Mouse (Mus musculus) gastrocnemius, postnatal 14 days (tissue): ENCODE results near the gene Ramp1. TPM values are rescaled to one million over a fixed set of nuclear protein-coding genes. Genes with fewer than 3 reads are reported as not detected.
A peak's percentile ranks its signal among the peaks of the same experiment; 100 is the strongest.

Source experiments
- DNase-seq: peaks from one replicate; pipeline ENCODE4 v3.0.0; 2021; ENCODE audit warnings: mixed read lengths
- intact Hi-C: fragments of 180-260 bp; cut with DNase I; formaldehyde crosslinking; loops from one replicate; pipeline ENCODE4 v1.15.1; 2025; ENCODE audit warnings: low total_unique reads
- total RNA-seq, 2 experiments: library from RNA; stranded (reverse); gene quantifications; 2 replicates each; pipeline ENCODE4 v1.2.3; 2021

The Ramp1 gene
- total RNA-seq, 2 experiments from 2014 or later: 28.5 to 29.4 TPM

DNA sequence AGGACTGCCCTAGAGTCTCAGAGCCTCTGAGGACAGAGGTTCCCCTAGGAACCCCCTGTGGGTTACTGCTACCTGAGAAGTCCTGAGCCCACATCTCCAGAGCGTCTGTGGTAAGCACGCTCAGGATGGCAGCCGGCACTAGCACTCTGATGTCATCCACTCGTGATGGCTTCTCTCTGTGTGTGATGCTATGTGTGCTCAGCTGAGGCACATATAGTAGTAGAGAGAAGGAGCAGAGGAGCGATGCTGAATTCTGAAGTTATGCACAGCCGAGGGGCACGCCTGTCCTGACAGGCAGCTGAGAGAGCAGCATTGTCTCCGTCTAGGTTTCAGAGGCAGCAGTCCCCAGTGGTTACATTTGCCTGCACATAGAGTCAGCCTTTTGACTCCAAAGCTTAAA, 12.6 kb downstream of the Ramp1 start:
- intact Hi-C loops: no loop called here
- DNase-seq: no peak

DNA sequence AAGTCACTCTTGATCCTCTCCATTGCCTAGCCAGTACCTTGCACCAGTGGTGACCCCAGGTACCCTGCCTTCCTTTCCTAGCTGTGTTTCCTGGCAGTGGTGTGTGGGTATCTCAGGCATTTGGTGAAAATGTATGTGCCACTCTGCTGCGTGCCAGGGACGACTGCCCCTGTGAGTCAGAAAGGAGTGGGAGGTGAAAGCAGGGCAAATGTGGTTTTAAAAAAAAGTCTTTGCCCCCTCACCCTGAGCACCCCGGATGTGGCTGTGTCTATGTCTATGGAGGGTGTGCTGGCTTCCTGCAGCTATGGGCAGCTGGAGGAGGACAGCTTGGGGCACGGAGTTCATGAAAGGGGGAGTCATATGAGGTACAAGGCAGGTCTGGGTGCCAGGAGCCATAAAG, 13.6 kb downstream of the Ramp1 start:
- intact Hi-C loops: no loop called here
- DNase-seq: no peak

DNA sequence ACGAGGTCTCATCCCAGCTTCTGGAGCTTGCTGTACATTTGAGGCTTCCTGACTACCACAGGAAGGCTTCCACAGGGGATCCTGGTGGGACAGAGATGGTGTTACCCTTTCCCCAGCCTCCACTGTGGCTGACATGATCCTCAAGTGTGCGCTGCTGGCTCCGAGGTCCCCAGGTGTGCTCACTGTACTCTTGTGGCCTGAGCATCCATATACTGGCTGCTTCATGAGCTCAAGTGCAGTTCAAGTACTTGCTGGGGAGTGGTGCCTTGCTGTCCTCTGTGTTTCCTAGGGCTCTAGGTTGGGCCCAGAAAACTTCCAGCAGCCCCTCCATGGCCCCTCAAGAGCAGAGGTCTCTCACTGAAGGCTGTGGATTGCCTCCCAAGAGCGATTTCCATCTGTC, 14.1 kb downstream of the Ramp1 start:
- DNase-seq: no peak
- intact Hi-C loops: no loop called here

DNA sequence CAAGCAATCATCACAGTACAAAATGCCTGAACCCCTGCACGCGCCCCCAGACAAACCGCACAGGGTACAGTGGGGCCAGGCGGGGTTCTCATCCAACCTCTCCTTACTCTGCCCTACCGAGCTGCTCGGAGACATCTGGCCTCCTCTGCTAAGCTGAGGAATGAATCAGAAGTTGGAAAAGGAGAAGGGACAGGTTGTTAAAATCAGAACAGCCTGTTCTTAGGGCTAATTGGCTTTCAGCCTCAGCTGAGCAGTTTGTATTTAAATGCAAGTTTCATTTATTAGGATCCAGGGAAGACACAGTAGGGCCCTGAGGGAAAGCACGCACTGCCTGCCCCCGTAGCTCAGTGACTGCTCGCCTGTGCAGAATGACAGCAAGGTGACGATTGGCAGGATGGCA, 20.2 kb downstream of the Ramp1 start:
- intact Hi-C loops: no loop called here
- no peak for DNase-seq

DNA sequence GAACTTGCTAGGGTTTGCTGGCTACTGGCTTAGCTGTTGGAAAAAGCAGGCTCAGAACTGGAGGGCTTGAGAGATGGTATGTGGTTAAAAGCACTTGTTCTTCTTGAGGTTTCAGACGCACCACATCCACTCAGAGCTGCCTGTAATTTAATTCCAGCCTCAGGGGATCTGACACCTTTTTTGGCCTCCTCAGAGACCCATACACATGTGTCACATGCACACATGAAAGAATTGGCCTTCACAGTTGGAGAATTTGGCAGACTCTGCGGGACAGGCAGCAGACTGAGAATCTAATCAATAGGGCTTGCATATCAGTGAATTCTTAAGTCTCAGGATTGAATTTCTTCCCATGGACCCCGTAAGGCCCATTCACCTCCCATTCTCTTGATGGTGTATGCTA, 21.5 kb downstream of the Ramp1 start:
- intact Hi-C loops: no loop called here
- no peak for DNase-seq

DNA sequence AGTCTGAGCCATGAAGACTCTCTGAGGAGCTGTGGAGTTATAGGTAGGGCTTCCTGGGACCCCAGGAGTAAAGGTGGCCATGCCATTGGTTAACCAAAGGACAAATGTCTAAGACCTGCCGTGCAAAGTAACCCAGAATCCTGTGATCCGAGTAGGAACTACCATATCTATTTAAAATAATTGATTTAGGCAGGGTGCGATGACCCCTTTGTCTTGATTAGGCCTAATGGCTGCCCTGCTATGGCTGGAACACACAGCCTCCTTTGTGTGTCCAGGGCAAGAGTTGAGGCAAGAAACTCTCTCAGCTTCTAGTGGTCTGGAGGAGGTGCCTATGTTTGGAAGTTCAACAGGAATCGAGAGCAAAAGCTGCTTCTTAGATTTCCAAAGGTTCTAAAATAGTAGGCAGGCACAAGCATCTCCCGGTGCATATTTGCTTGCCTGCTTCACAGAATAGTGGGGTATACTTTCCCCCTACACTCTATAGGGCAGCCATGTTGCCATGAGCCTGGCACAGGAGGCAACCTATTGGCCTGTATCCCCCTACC, 24.7 kb downstream of the Ramp1 start:
- intact Hi-C loops: no loop called here
- no peak for DNase-seq

DNA sequence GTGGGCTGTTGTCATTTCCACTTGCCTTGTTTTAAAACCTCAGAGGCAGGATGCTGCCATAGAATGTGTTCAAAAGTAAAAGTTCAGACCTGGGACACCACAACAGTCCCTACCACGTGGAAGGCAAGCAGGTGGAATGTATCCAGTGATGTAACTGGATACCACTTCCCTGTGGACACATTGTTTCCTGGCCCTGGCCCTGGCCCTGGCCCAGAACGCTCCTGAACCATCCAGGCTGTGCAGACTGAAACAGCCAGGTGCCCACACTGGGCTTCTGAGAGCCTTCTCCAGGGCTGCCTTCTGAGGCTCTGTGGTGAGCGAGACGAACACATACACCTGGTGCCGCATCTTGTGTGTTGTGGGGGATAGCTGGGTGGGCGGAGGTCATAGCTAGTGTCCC, 26.0 kb downstream of the Ramp1 start:
- no peak for DNase-seq
- intact Hi-C loops: no loop called here

DNA sequence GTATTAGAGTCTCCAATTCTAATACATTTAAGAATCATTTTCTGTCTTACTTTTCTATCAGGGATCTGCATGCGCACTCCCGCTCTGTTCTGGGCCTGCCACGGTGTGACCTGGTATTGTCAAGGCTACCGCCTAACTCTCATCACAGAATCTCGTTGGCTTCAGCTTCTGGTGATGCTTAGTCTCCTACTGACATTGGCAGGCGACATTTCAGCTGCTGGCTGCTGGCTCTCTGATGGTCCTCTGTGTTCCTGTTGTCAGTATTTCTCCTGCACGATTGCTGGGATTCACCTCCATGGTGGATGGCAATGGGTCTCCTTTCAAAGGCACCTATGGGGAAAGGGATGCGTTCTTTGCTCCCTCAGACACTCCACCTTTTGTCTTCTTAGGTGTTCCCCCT, 26.7 kb downstream of the Ramp1 start:
- DNase-seq: no peak
- intact Hi-C loops: no loop called here

DNA sequence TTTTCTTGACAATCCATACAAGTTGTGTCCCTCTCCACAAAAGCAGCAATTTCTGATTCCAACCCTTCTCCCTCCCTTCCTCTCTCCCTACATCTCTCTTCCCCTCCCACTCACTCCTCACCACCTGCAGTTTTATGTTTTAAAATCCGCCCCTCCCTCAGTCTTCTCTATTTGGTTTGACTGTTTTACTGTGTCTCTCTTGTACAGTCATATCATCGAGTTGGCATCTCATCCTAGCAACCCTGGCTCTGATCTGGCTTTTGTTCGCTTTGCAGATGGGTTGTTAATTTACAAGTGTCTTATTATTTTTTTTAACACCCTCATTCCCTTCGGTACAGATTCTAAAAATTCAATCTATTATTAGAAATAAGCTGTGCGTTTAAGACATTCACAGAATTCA, 27.3 kb downstream of the Ramp1 start:
- DNase-seq: no peak
- intact Hi-C loops: no loop called here

DNA sequence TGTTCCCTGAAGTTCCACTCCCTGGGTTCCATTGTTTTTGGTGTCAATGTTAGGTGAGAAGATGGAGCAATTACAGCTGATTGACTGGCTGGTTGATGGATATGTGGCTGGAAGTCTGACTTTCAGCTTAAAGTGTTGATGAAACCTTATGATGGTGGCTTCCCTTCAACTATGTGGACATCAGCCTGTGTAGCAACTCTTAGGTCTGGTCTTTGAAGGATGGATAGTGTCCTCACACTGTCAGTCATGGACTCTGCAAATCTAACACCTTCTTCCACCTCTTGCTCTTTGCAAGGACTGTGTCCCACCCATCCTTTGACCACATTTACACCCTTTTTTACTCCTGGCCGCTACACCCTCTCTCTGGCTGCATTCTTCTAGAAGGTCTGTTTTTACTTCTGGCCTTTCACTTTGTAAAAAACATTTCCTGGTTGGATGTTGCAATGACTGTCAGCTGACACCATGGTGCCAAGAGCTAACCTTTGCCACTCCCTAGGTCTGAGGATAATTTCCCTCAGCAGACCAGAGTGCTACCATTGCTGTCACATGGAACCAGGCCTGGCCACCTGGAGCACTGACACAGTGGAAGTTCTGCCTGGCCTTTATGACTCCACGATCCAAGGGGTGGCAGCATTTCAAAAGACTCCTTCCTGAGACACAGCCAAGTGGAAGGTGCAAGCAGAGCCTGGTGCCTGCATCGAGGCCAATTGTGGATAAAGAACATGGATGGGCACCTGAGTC, 27.9 kb downstream of the Ramp1 start:
- DNase-seq: no peak
- intact Hi-C loops: no loop called here

DNA sequence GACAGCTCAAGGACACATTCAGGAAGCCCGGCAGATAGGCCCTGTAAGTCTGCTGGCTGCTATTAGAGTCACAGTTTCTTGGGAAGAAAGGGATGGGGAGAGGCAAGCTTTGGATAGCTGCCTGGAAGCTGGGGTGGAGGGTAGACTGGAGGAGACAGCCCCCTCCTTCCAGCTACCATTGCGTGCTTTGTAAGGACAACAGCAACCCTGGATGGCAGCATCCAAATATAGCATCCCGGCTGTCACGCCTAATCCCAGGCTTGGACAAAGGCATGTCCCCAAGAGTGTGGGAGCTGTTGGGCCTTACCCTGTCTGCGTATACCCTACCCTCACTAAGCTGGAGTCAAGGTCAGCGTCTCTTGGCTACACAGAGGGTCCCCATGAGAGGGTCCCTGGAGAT, 29.7 kb downstream of the Ramp1 start:
- intact Hi-C loops: no loop called here
- DNase-seq: peak; percentile 58

DNA sequence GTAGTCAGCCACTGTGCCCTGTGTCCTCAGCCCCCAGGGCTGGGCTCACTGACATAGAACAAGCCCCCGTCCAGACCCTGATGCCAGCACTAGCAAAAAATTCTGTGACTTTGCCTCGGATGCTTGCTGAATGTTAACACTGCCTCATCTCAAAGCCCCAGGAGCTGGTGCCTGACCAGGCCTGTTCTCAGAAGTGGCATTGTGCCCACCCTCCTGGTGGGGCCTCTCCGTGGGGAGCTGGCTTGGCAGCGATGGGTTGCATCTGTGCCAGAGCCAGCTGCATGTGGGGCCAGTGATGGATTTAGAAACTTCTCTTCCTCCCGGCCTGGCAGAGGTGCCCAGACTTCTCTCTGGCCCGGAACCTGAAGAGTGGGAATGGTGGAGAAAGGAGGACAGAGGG, 30.2 kb downstream of the Ramp1 start:
- intact Hi-C loops: no loop called here
- peak; percentile 85 for DNase-seq

DNA sequence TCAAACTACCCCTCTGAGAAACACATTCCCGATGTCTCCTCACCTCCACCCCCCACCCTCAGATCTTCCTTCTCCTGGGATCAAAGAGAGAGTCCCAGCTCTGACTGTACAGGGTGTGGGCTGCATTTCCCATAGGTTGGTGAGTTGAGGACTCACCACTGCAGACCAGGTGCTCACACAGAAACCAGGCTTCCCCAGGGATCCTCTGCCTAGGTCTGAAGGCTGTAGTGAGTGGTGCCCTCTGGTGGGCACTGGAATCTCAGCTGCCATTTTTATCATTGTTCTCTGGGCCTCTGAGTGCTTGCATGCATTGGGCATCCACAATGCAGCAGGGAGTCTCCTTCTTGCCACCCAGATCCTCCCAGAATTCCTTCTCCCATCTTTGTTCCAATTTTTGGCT, 31.5 kb downstream of the Ramp1 start:
- intact Hi-C loops: no loop called here
- peak; percentile 31 for DNase-seq

DNA sequence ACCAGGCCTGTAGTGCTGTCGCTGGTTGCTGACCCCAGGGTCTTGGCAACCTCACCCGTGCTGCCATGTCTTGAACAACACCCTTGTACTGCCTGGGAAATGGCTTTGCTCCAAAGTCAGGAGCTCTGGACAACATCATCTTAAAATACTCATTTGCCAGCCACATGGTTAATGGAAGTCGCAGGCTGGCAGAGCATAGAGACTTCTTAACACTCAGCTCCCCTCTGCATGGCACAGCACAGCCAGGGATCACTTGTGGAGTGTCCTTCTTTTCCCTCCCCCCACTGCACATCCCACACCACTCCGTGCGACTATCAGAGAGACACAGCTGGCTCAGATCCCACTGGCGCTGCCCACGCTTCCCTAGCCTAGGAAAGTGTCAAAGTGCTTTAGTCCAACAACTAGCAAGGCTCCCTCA, 32.0 kb downstream of the Ramp1 start:
- no peak for DNase-seq
- intact Hi-C loops: no loop called here

DNA sequence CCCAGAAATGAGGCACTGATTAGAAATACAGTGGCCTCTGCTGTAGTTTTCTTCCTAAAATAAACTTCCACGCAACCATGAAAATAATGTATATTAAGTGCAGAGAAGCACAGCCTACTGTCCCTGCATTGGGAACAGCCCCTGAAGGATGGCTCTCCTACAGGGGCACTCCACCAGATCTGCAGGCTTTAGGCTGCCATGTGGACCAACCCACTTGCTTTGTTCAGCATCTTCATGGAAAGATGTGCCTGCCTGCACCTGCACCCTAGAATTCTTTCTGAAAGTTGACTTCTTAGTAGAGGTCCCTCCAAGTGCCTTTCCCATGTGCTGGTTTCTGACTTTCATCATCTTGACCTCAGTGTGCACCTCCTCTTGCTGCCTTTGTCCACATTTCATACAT, 35.6 kb downstream of the Ramp1 start:
- intact Hi-C loops: loop anchor here (5.0 kb wide), 1 partner anchor 33 kb away; no protein-coding TSS in a partner anchor
- DNase-seq: no peak

DNA sequence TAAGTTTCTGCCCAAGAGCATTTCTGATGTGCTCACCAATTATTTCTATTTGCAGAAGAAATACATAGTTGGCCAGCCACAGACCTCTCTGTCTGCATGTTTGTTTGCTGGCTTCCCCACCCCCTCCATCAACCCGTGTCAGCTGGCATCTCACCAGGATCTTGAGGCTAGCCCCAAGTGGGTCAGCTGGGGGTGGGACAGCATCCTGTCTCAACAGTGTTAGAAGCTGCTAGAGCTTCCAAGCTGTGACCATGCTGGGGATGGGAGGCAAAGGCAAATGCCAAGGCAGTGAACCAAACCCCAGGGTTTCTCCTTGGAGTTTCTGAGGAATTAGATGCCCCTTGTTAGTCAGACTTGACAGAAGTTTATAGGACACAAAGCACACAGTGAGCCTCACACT, 36.4 kb downstream of the Ramp1 start:
- DNase-seq: peak; percentile 20
- intact Hi-C loops: loop anchor here (5.0 kb wide), 1 partner anchor 34 kb away; no protein-coding TSS in a partner anchor

DNA sequence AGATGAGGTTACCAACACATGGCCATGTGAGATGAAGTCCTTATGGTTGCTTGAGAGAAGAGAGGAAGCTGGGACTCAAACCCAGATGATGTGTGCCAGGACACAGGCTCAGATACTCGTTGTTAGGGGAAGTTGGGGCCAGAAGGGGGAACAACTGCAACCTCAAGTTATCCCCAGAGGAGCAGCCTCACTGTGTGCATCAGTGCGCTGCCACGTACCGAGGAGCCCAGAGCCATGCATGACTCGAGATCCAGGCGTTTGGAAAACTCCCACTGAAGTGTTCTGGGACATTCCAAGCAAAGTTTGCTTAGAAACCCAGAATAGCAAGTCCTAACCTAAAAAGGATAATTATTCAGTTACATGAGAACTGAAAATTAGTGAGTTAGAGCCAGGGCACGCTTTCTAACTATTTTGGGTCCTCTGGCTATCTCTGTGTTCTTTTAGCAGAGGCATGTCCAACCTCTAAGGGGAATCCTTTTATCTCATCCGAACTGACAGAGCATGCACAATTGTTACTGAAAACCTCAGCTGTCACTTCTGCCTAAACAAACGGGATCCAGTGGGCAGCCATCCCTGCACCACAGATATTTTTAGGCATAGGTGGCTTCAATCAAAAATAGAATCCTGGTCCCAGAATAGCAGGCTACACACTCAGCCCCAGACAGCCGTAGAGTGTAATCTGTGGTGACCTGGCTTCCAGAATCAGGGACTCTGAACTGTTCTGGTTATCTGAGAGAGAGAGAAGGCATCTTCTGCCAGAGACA, 37.1 kb downstream of the Ramp1 start:
- intact Hi-C loops: loop anchor here (5.0 kb wide), 1 partner anchor 34 kb away; no protein-coding TSS in a partner anchor
- peak; percentile 26 for DNase-seq

DNA sequence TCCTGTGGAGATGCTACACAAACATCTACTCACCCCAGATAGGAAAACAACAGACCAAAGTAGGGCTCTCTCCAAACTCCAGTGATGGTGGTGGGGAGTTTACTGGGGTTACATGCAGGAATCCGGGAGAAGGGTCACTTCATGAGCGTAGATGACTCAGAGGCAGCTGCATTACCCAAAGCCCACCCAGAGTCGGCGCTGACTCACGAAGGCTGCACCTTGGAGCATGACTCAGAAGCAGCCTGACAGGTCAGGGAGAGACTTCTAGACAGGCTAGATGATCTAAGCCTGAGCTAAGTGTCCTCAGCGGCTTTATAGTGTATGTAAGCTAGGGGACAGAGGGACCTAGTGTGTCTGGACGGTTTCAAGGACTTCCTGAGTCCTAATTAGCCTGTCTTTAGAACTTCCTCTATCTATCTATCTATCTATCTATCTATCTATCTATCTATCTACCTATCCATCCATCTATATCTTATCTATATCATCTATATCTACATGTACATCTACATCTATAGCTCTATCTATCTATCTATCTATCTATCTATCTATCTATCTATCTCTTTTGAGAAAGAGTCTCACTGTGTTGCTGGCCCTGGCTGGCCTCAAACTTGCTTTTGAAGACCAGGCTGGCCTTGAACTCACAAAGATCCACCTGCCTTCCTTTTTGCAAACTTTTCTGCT, 40.2 kb downstream of the Ramp1 start:
- intact Hi-C loops: loop anchor here (5.0 kb wide), 1 partner anchor 37 kb away; no protein-coding TSS in a partner anchor
- DNase-seq: no peak

DNA sequence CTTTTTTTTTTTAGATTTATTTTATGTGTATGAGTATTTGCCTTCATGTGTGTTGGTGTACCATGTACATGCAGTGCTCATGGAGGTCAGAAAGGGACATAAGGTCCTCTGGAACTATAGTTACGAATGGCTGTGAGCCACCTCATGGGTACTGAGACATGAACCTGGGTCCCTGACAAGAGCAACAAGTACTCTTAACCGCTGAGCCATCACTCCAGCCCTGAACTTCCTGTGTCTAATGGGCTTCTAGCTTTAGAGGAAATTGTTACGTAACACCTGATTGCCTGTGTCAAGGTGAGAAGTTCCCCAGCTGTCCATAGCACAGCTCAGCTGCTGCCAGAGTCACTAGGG, 40.7 kb downstream of the Ramp1 start:
- no peak for DNase-seq
- intact Hi-C loops: no loop called here

DNA sequence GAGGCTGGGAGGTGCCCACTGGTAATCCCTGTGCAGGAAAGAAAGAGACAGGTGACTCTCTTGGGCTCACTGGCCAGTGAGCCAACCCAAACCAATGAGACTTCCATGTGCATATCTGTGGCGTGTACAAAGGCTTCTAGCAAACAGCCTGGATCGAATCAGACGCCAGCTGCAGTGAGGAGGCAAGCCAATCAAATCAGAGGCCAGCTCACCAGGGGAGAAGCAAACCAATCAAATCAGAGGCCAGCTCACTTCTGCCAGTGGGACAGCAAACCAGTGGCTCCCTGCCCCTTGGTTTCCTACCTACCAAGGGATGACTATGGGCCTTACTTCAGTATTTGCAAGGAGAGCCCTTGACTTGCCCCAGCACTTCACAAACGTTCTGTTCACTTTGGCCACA, 46.9 kb downstream of the Ramp1 start:
- DNase-seq: no peak
- intact Hi-C loops: no loop called here
